Mouse (Mus musculus) MEL (cell line): ENCODE measurements around the gene Arl15. TPM values are rescaled to one million over a fixed set of nuclear protein-coding genes. Genes with fewer than 3 reads are reported as not detected.

ENCODE experiments used
- DNase-seq: peaks from one replicate; pipeline ENCODE4 v3.0.0; 2011; ENCODE audit warnings: low read depth, low spot score
- H3K27ac ChIP-seq: 2 replicates; pipeline ENCODE4 v1.5.1; 2012; ENCODE audit warnings: low read depth, mild to moderate bottlenecking, control low read depth, low read length, moderate library complexity; ENCODE audit not compliant: control insufficient read depth
- H3K27me3 ChIP-seq, 2 experiments: fragments of 150-350 bp in 1 of 2; sonication (generic) in 1 of 2; 2 replicates each; pipeline ENCODE4 v1.6.1; 2012; ENCODE audit warnings: low read length in 2 of 2, mild to moderate bottlenecking in 2 of 2, improper control_type of control experiment in 1 of 2, moderate library complexity in 1 of 2; ENCODE audit not compliant: insufficient read depth in 2 of 2, control insufficient read depth in 1 of 2
- H3K36me3 ChIP-seq, 2 experiments: 2 replicates each; pipeline ENCODE4 v1.6.1; 2012 to 2014; ENCODE audit warnings: low read length in 2 of 2, improper control_type of control experiment in 1 of 2, inconsistent platforms in 1 of 2, mild to moderate bottlenecking in 1 of 2; ENCODE audit not compliant: insufficient read depth in 2 of 2, control insufficient read depth in 1 of 2
- H3K4me1 ChIP-seq, 2 experiments: fragments of 150-350 bp in 1 of 2; sonication (generic) in 1 of 2; 2 replicates each; pipeline ENCODE4 v1.6.1; 2012; ENCODE audit warnings: low read length in 2 of 2, improper control_type of control experiment in 1 of 2, mild to moderate bottlenecking in 1 of 2; ENCODE audit not compliant: insufficient read depth in 2 of 2, control insufficient read depth in 1 of 2
- H3K4me3 ChIP-seq, 2 experiments: fragments of 150-350 bp in 1 of 2; sonication (generic) in 1 of 2; 2 replicates each; pipeline ENCODE4 v1.5.1; 2012; ENCODE audit warnings: low read depth in 2 of 2, low read length in 2 of 2, mild to moderate bottlenecking in 2 of 2, moderate library complexity in 2 of 2, control low read depth in 1 of 2, improper control_type of control experiment in 1 of 2; ENCODE audit not compliant: control insufficient read depth in 1 of 2, insufficient read depth in 1 of 2
- H3K79me2 ChIP-seq: 2 replicates; pipeline ENCODE4 v1.6.1; 2012; ENCODE audit warnings: mild to moderate bottlenecking, low read length, moderate library complexity; ENCODE audit not compliant: control insufficient read depth, poor library complexity, insufficient read depth
- H3K9ac ChIP-seq: 2 replicates; pipeline ENCODE4 v1.6.1; 2012; ENCODE audit warnings: low read depth, mild to moderate bottlenecking, control low read depth, low read length, moderate library complexity; ENCODE audit not compliant: control insufficient read depth, poor library complexity, severe bottlenecking
- H3K9me3 ChIP-seq: fragments of 150-350 bp; sonication (generic); replicated peaks from 2 replicates; pipeline ENCODE4 v1.6.1; 2012; ENCODE audit warnings: mild to moderate bottlenecking, low read length, improper control_type of control experiment, moderate library complexity; ENCODE audit not compliant: insufficient read depth
- CHD1 ChIP-seq: IDR thresholded peaks from 2 replicates; pipeline ENCODE4 v1.6.1; 2012; ENCODE audit warnings: low read depth, mild to moderate bottlenecking, inconsistent platforms, low read length, improper control_type of control experiment
- CHD2 ChIP-seq: IDR thresholded peaks from 2 replicates; pipeline ENCODE4 v1.6.1; 2011; ENCODE audit warnings: low read length, improper control_type of control experiment
- CTCF ChIP-seq, 3 experiments: IDR thresholded peaks in 2 of 3; conservative IDR thresholded peaks in 1 of 3; 2 replicates each; pipeline ENCODE4 v1.5.1; 2011 to 2012; ENCODE audit warnings: low read length in 3 of 3, low read depth in 2 of 3, mild to moderate bottlenecking in 2 of 3, improper control_type of control experiment in 1 of 3, inconsistent platforms in 1 of 3, mixed read lengths in 1 of 3, moderate library complexity in 1 of 3; ENCODE audit not compliant: control insufficient read depth in 1 of 3, insufficient read depth in 1 of 3, poor library complexity in 1 of 3, severe bottlenecking in 1 of 3
- EP300 ChIP-seq, 2 experiments: IDR thresholded peaks; 2 replicates each; pipeline ENCODE4 v1.6.1; 2011; ENCODE audit warnings: improper control_type of control experiment in 2 of 2, low read length in 2 of 2, low read depth in 1 of 2, mild to moderate bottlenecking in 1 of 2
- HCFC1 ChIP-seq: IDR thresholded peaks from 2 replicates; pipeline ENCODE4 v1.6.1; 2012; ENCODE audit warnings: low read depth, mild to moderate bottlenecking, inconsistent platforms, low read length, improper control_type of control experiment, moderate library complexity
- JUND ChIP-seq: IDR thresholded peaks from 2 replicates; pipeline ENCODE4 v1.6.1; 2011; ENCODE audit warnings: low read depth, mild to moderate bottlenecking, improper control_type of control experiment, low read length
- KAT2A ChIP-seq: conservative IDR thresholded peaks from 2 replicates; pipeline ENCODE4 v1.6.1; 2012; ENCODE audit warnings: low read depth, low read length, improper control_type of control experiment, inconsistent platforms
- MAFK ChIP-seq: IDR thresholded peaks from 2 replicates; pipeline ENCODE4 v1.6.1; 2011; ENCODE audit warnings: low read depth, mild to moderate bottlenecking, low read length, improper control_type of control experiment, borderline replicate concordance
- MYB ChIP-seq: IDR thresholded peaks from 2 replicates; pipeline ENCODE4 v1.6.1; 2011; ENCODE audit warnings: mild to moderate bottlenecking, low read depth, low read length, improper control_type of control experiment
- POLR2AphosphoS2 ChIP-seq: IDR thresholded peaks from 2 replicates; pipeline ENCODE4 v1.6.1; 2011; ENCODE audit warnings: low read length, improper control_type of control experiment
- POLR2AphosphoS5 ChIP-seq: IDR thresholded peaks from 2 replicates; pipeline ENCODE4 v1.6.1; 2012; ENCODE audit warnings: low read depth, borderline replicate concordance, mild to moderate bottlenecking, inconsistent platforms, low read length, moderate library complexity, mixed read lengths
- SIN3A ChIP-seq: IDR thresholded peaks from 2 replicates; pipeline ENCODE4 v1.6.1; 2012; ENCODE audit warnings: low read length, improper control_type of control experiment, inconsistent platforms
- SMC3 ChIP-seq: IDR thresholded peaks from 2 replicates; pipeline ENCODE4 v1.6.1; 2011; ENCODE audit warnings: low read depth, low read length, improper control_type of control experiment
- TBP ChIP-seq: IDR thresholded peaks from 2 replicates; pipeline ENCODE4 v1.8.0; 2011; ENCODE audit warnings: low read depth, low read length, improper control_type of control experiment
- TCF12 ChIP-seq: IDR thresholded peaks from 2 replicates; pipeline ENCODE4 v1.6.1; 2014; ENCODE audit warnings: low read depth, mild to moderate bottlenecking, inconsistent platforms, low read length, improper control_type of control experiment, moderate library complexity
- UBTF ChIP-seq: IDR thresholded peaks from 2 replicates; pipeline ENCODE4 v1.6.1; 2012; ENCODE audit warnings: low read depth, mild to moderate bottlenecking, inconsistent platforms, low read length, improper control_type of control experiment, moderate library complexity, borderline replicate concordance; ENCODE audit not compliant: insufficient read depth
- USF1 ChIP-seq: IDR thresholded peaks from 2 replicates; pipeline ENCODE4 v1.6.1; 2014; ENCODE audit warnings: low read depth, mild to moderate bottlenecking, inconsistent platforms, low read length, improper control_type of control experiment, moderate library complexity
- ZC3H11A ChIP-seq: IDR thresholded peaks from 2 replicates; pipeline ENCODE4 v1.6.1; 2012; ENCODE audit warnings: low read depth, mild to moderate bottlenecking, inconsistent platforms, low read length, improper control_type of control experiment
- ZMIZ1 ChIP-seq: IDR thresholded peaks from 2 replicates; pipeline ENCODE4 v1.6.1; 2012; ENCODE audit warnings: low read depth, mild to moderate bottlenecking, inconsistent platforms, low read length, improper control_type of control experiment, moderate library complexity
- polyA plus RNA-seq, 2 experiments: library from polyadenylated mRNA; stranded (reverse) in 1 of 2; unstranded in 1 of 2; fragments of >175 nt in 1 of 2; fragments of >200 nt in 1 of 2; gene quantifications; 2 replicates each; pipeline versions ENCODE4 v1.2.1 to v1.2.4; 2012; ENCODE audit warnings: low replicate concordance in 2 of 2, low read depth in 1 of 2; ENCODE audit not compliant: insufficient read length in 2 of 2, insufficient read depth in 1 of 2, missing spikeins in 1 of 2
- total RNA-seq: library from RNA; depleted of rRNA; stranded (reverse); fragments of 300-350 nt; gene quantifications from 2 replicates; pipeline ENCODE4 v1.2.3, GENCODE M21; 2012

Gene Arl15
- total and polyA plus RNA-seq, 3 experiments = 3.6 to 5.8 TPM; not detected in 1

DNA sequence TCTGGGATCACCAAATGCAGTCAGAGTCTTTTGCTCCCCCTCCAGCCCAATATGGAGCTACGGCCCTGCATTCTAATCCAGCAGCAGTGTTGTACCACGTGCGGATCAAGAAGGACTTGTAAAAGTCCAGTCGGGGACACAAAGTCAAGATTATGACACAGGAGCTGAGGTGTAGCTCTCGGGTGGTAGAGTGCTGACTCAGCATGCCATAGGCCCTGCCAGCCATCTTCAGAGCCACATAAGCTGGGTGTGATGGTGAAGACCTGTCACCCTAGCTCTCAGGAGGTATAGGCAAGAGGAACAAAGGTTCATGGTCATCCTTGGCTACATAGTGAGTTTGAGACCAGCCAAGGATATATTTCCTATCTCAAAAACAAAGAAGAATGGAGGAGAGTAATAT lies 377.2 kb downstream of the Arl15 start:
- Histone ChIP-seq H3K79me2 (no peaks in the 10 kb centered on the region), H3K9me3 (no peaks in the 10 kb centered on the region), H3K9ac (no peak overlapping the region), H3K27ac (no peak overlapping the region), H3K27me3 (no peaks in the 10 kb centered on the region), H3K36me3 (no peaks in the 10 kb centered on the region), H3K4me1 (no peaks in the 10 kb centered on the region), H3K4me3 (no peak overlapping the region)
- DNase-seq = no peak
- TF ChIP-seq POLR2AphosphoS2 = no peak
- TF ChIP-seq SIN3A = no peak
- TF ChIP-seq ZMIZ1 = no peak
- TF ChIP-seq CHD1 = no peak
- TF ChIP-seq KAT2A = no peak

DNA sequence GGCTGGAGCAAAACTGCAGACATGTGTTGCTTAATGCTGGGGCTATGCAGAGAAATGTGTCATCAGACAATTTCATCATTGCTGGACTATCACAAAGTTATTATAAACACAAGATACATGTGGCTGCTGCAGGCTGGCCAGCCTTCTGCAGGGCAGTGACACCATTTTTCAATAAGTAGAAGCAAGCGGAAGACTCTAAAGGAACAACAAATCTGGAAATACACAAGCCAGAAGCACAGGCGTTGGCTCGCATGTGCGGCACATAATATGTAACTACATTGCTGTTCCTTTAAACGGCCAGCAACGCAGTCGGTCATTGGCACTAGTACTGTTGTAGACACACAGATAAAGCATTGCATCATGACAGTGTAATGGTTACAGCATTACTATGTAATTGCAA lies 393.8 kb downstream of the Arl15 start:
- H3K27me3 ChIP-seq = no peaks in the 10 kb centered on the region; a peak in 1 of 4 replicates
- H3K9ac ChIP-seq = no peak overlapping the region
- no peaks in the 10 kb centered on the region for H3K79me2 ChIP-seq
- no peaks in the 10 kb centered on the region for H3K4me1 ChIP-seq
- H3K9me3 ChIP-seq = no peaks in the 10 kb centered on the region
- DNase-seq = no peak
- H3K36me3 ChIP-seq = no peaks in the 10 kb centered on the region
- no peak for TF ChIP-seq POLR2AphosphoS5
- no peak for TF ChIP-seq UBTF
- no peak for TF ChIP-seq TBP
- TF ChIP-seq MYB = no peak
- no peak for TF ChIP-seq POLR2AphosphoS2
- no peak for TF ChIP-seq JUND
- no peak for TF ChIP-seq EP300 (IDR thresholded peaks at IDR 0.05; ENCODE audit: low read depth in 1 of 2, low read length in 2 of 2)
- TF ChIP-seq USF1 = no peak
- TF ChIP-seq HCFC1 = no peak
- TF ChIP-seq CHD2 = no peak
- no peak for TF ChIP-seq MAFK
- no peak for TF ChIP-seq TCF12
- TF ChIP-seq SMC3 = no peak
- no peak for TF ChIP-seq ZC3H11A
- no peak for TF ChIP-seq CTCF (IDR thresholded peaks at IDR 0.05 in 2 of 3, conservative IDR thresholded peaks at IDR 0.05 in 1 of 3; ENCODE audit: control insufficient read depth in 1 of 3, insufficient read depth in 1 of 3, low read depth in 2 of 3, low read length in 3 of 3, poor library complexity in 1 of 3, severe bottlenecking in 1 of 3)
- no peak overlapping the region for H3K27ac ChIP-seq
- H3K4me3 ChIP-seq = no peak overlapping the region
